Mouse (Mus musculus) limb, embryonic 10.5 days (tissue): ENCODE data around the gene Cd79a. TPM values are rescaled to one million over a fixed set of nuclear protein-coding genes. Genes with fewer than 3 reads are reported as not detected.

Experiments used
- DNase-seq: peaks from one replicate; pipeline ENCODE4 v3.0.0-alpha.2; 2017; ENCODE audit warnings: low spot score
- H3K27ac ChIP-seq: fragments of 300-500 bp; sonication (generic); 2 replicates; pipeline ENCODE4 v1.5.1; 2016; ENCODE audit warnings: mild to moderate bottlenecking
- H3K27me3 ChIP-seq: fragments of 300-500 bp; sonication (generic); 2 replicates; pipeline ENCODE4 v1.6.1; 2016; ENCODE audit warnings: low read depth, mild to moderate bottlenecking; ENCODE audit not compliant: poor library complexity, severe bottlenecking
- H3K36me3 ChIP-seq: fragments of 300-500 bp; sonication (generic); 2 replicates; pipeline ENCODE4 v1.6.1; 2016; ENCODE audit warnings: mild to moderate bottlenecking, moderate library complexity
- H3K4me1 ChIP-seq: fragments of 300-500 bp; sonication (generic); 2 replicates; pipeline ENCODE4 v1.6.1; 2016
- H3K4me3 ChIP-seq: fragments of 300-500 bp; sonication (generic); 2 replicates; pipeline ENCODE4 v1.5.1; 2016; ENCODE audit warnings: mild to moderate bottlenecking, moderate library complexity
- H3K9me3 ChIP-seq: fragments of 300-500 bp; sonication (generic); replicated peaks from 2 replicates; pipeline ENCODE4 v1.6.1; 2016; ENCODE audit warnings: mild to moderate bottlenecking
- WGBS: fragments of 180-500 bp; shearing (Covaris S2); methylation state at CpG from one replicate; pipeline ENCODE4 v1.1.7; 2016; 5-methylcytosine and 5-hydroxymethylcytosine counted together
- polyA plus RNA-seq: library from polyadenylated mRNA; unstranded; fragments of >200 nt; fragmentation: Nextera tagmentation; extraction: Ambion mirVana; gene quantifications from 2 replicates; pipeline ENCODE4 v1.2.1, GENCODE M21; 2016

The Cd79a gene
- polyA plus RNA-seq, 1 experiment from 2014 or later, result 0.31 TPM

DNA sequence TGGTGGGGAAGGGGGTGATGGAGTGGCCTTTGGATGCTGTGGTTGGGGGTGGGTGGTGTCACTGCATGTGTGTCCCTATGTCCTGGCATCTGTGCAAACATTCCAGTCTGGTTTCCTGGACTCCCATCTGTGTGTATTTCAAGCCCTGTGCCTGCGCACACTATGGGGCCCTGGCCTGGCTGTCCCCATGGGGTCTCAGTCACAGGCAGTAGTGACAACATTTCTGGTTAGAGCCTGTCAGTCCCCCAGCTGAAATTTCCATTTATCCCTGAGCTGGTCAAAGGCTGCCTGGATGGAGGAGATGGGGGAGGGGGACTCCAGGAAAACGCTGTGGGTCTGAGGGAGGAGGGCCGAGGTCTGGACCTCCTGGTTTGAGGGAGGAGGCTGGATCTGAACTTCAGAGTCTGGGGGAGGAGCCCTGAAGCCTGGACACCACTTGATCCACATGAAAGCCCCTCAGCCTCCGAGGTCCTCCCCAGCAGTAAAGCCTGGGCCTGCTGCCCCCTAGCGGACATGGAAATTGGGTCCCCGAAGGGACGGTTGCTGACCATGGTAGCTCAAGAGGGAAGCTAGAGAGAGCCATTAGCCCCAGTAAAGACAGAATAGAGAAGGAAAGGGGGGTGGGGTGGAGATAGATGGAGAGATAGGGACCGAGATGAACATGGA lies 52.9 kb downstream of the Cd79a start:
- Histone ChIP-seq H3K4me1 (peaks cover 21% of the 10 kb centered on the region), H3K4me3 (no peak overlapping the region), H3K27ac (no peak overlapping the region)

More for the DNA sequence above, 52.9 kb downstream of the Cd79a start:
- peak; percentile 88 for DNase-seq
- Histone ChIP-seq H3K36me3 (no peaks in the 10 kb centered on the region), H3K27me3 (peaks cover 100% of the 10 kb centered on the region), H3K9me3 (no peaks in the 10 kb centered on the region)
- under 1% methylated on average over 8 of the region's 8 CpGs for WGBS

Other genes starting within 250 kb of the Cd79a start
- not detected in 2 replicates for gene Tex101, start 220.7 kb upstream of the Cd79a start, polyA plus RNA-seq
- gene BC049730, start 188.1 kb upstream of the Cd79a start, polyA plus RNA-seq, result not detected in 2 replicates
- not detected in 2 replicates for gene Gm4763, start 170.5 kb upstream of the Cd79a start, polyA plus RNA-seq
- not detected in 2 replicates for gene Cd177, start 137.1 kb upstream of the Cd79a start, polyA plus RNA-seq
- 0.20 and 0.34 TPM in 2 replicates for gene Ceacam10, start 120.2 kb upstream of the Cd79a start, polyA plus RNA-seq
- 15.1 and 17.8 TPM in 2 replicates for gene Gm9844, start 35.2 kb upstream of the Cd79a start, polyA plus RNA-seq
- gene Lypd4, start 27.4 kb upstream of the Cd79a start, polyA plus RNA-seq, result not detected in 2 replicates
- not detected in 2 replicates for gene Dmrtc2, start 27.3 kb upstream of the Cd79a start, polyA plus RNA-seq
- gene Rps19, start 13.0 kb upstream of the Cd79a start, polyA plus RNA-seq, result 2,143 and 2,281 TPM in 2 replicates
- 77.1 and 100 TPM in 2 replicates for gene Arhgef1, start 5.5 kb downstream of the Cd79a start, polyA plus RNA-seq
- gene Gm4881, start 47.1 kb downstream of the Cd79a start, polyA plus RNA-seq, result not detected in 2 replicates
- gene Rabac1, start 75.4 kb downstream of the Cd79a start, polyA plus RNA-seq, result 57.5 and 57.8 TPM in 2 replicates
- gene Atp1a3, start 108.6 kb downstream of the Cd79a start, polyA plus RNA-seq, result 0.05 and 0.15 TPM in 2 replicates
- 5.4 and 8.7 TPM in 2 replicates for gene Grik5, start 175.0 kb downstream of the Cd79a start, polyA plus RNA-seq
- gene Zfp574, start 175.2 kb downstream of the Cd79a start, polyA plus RNA-seq, result 44.1 and 48.3 TPM in 2 replicates